Mouse (Mus musculus) C2C12 (cell line): ENCODE measurements around the gene Cltc. TPM values are rescaled to one million over a fixed set of nuclear protein-coding genes. Genes with fewer than 3 reads are reported as not detected.

Experiments
- H3K27me3 ChIP-seq: one replicate; pipeline ENCODE4 v1.6.1; 2011; ENCODE audit not compliant: control insufficient read depth, insufficient read depth, insufficient read length
- H3K36me3 ChIP-seq: one replicate; pipeline ENCODE4 v1.6.1; 2011; ENCODE audit not compliant: control insufficient read depth, insufficient read depth
- H3K4me3 ChIP-seq: one replicate; pipeline ENCODE4 v1.5.1; 2011; ENCODE audit warnings: mild to moderate bottlenecking, control low read depth; ENCODE audit not compliant: poor library complexity, insufficient read depth, severe bottlenecking
- H3K79me2 ChIP-seq: one replicate; pipeline ENCODE4 v1.6.1; 2011; ENCODE audit not compliant: control insufficient read depth, insufficient read depth
- H3K79me3 ChIP-seq: one replicate; pipeline ENCODE4 v1.6.1; 2011; ENCODE audit warnings: low read depth, control low read depth
- H3ac ChIP-seq: one replicate; pipeline ENCODE3; 2011; ENCODE audit warnings: low read depth; ENCODE audit not compliant: control insufficient read depth, insufficient read length
- CEBPB ChIP-seq: IDR thresholded peaks from one replicate; pipeline ENCODE4 v1.6.1; 2011; ENCODE audit warnings: low read depth, mild to moderate bottlenecking, control low read depth, moderate library complexity
- CTCF ChIP-seq: IDR thresholded peaks from one replicate; pipeline ENCODE4 v1.5.1; 2011; ENCODE audit not compliant: control insufficient read depth, insufficient read depth, insufficient read length
- FOSL1 ChIP-seq: IDR thresholded peaks from one replicate; pipeline ENCODE4 v1.8.0; 2011; ENCODE audit warnings: mild to moderate bottlenecking, low read length; ENCODE audit not compliant: poor library complexity, insufficient read depth, severe bottlenecking
- MAX ChIP-seq: IDR thresholded peaks from one replicate; pipeline ENCODE4 v1.6.1; 2011; ENCODE audit warnings: mild to moderate bottlenecking, control low read depth
- MYOD1 ChIP-seq: IDR thresholded peaks from one replicate; pipeline ENCODE4 v1.6.1; 2011; ENCODE audit warnings: low read depth; ENCODE audit not compliant: control insufficient read depth, insufficient read length
- MYOG ChIP-seq: IDR thresholded peaks from one replicate; pipeline ENCODE4 v1.6.1; 2011; ENCODE audit not compliant: control insufficient read depth, insufficient read length; ENCODE audit errors: extremely low read depth
- USF1 ChIP-seq: IDR thresholded peaks from one replicate; pipeline ENCODE4 v1.6.1; 2011; ENCODE audit warnings: low read depth, mild to moderate bottlenecking, control low read depth, moderate library complexity
- polyA plus RNA-seq: library from polyadenylated mRNA; unstranded; fragments of >200 nt; fragmentation: generic; extraction: Trizol; gene quantifications from one replicate; pipeline ENCODE4 v1.2.1, GENCODE M21; 2012; ENCODE audit warnings: missing spikeins

Gene Cltc
- polyA plus RNA-seq, 1 experiment = 65.1 TPM

- no peak overlapping the region for H3ac ChIP-seq
- no peaks in the 10 kb centered on the region for H3K79me3 ChIP-seq
- H3K27me3 ChIP-seq = no peaks in the 10 kb centered on the region
- TF ChIP-seq CEBPB (no peak), FOSL1 (no peak), CTCF (no peak), MYOD1 (no peak), USF1 (no peak), MYOG (no peak), MAX (no peak)
- no peak overlapping the region for H3K4me3 ChIP-seq
- peaks cover 98% of the 10 kb centered on the region for H3K36me3 ChIP-seq
- H3K79me2 ChIP-seq = no peaks in the 10 kb centered on the region
Measured at GRCm38 (mm10) chr11:86701151-86701550, 56.2 kb downstream of the Cltc start.

DNA sequence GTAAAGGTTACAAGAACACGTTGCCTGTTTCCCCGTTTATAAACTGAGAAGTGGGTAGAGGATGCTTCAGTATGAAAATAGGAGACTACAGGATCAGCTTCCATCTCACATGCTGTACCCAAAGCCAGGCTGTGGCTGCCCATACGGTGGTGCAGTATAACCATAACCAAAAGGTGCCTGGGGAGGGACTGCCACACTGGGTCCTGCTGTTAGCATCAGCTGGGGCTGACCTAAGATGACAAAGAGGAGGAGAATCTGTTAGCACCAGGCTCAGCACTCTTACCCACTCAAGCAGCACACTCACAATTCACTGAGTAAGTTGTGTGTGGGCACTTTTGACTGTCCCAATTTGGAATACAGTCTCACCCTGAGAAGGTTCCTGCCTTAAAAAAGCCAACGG is 61.9 kb downstream of the Cltc start:
- Histone ChIP-seq H3K79me2 (peaks cover 25% of the 10 kb centered on the region), H3K36me3 (peaks cover 96% of the 10 kb centered on the region), H3ac (no peak overlapping the region), H3K4me3 (no peak overlapping the region), H3K27me3 (no peaks in the 10 kb centered on the region), H3K79me3 (peaks cover 3% of the 10 kb centered on the region)
- no peak for TF ChIP-seq MYOD1

DNA sequence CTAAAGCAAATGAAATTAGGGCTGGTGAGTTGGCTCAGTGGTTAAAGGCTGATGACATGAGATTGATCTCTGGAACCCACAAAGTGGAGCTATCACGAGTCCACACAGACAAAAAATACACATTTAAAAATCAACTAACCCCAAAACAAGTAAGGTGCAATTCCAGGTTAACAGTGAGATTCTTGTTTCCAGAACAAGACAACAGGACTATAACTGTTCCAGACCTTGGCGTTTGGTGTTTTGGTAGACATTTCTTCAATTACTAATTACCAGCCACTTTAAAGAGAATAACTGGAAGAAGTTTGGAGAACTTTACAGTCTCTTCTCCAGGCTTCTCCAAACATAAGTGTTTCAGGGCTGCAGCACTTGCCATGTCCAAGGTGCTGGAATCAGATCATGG is 64.8 kb downstream of the Cltc start:
- Histone ChIP-seq H3K4me3 (no peak overlapping the region), H3K79me2 (peaks cover 54% of the 10 kb centered on the region), H3K27me3 (no peaks in the 10 kb centered on the region), H3ac (no peak overlapping the region), H3K36me3 (peaks cover 95% of the 10 kb centered on the region), H3K79me3 (peaks cover 29% of the 10 kb centered on the region)
- TF ChIP-seq MYOD1 = no peak
- TF ChIP-seq CTCF = no peak
- no peak for TF ChIP-seq MAX
- no peak for TF ChIP-seq CEBPB
- TF ChIP-seq MYOG = no peak
- TF ChIP-seq FOSL1 = no peak
- TF ChIP-seq USF1 = no peak

DNA sequence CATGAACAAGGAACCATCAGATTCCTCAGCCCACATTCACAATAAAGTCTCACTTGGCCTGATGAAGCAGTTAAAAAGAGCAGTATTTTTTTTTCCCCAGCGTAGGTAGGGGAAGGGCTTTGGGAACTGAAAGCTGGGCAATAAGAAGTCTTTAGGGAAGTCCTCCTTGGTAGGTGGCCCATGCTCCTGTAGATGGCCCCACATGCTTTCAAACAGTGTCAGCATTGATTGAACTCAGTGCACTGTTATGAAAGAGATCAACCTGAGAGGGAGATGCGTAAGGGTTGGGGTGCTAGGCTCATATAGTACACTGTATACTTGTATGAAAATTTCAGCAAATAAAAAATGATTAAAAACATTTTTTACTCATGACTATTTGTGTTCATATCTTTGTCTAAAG is 65.4 kb downstream of the Cltc start:
- Histone ChIP-seq H3K36me3 (peaks cover 95% of the 10 kb centered on the region), H3K79me2 (peaks cover 60% of the 10 kb centered on the region), H3K4me3 (no peak overlapping the region), H3K79me3 (peaks cover 35% of the 10 kb centered on the region), H3ac (no peak overlapping the region), H3K27me3 (no peaks in the 10 kb centered on the region)
- TF ChIP-seq MYOG (no peak), USF1 (no peak), CTCF (no peak), MAX (no peak), CEBPB (no peak), MYOD1 (no peak), FOSL1 (no peak)

- H3K79me3 ChIP-seq = peaks cover 40% of the 10 kb centered on the region
- no peak overlapping the region for H3ac ChIP-seq
- H3K36me3 ChIP-seq = peaks cover 95% of the 10 kb centered on the region
- no peak overlapping the region for H3K4me3 ChIP-seq
- H3K79me2 ChIP-seq = peaks cover 65% of the 10 kb centered on the region
- no peaks in the 10 kb centered on the region for H3K27me3 ChIP-seq
- peak; percentile 81 for TF ChIP-seq CEBPB
- TF ChIP-seq USF1 = no peak
Measured at GRCm38 (mm10) chr11:86691482-86691881, 65.9 kb downstream of the Cltc start.

GRCm38 (mm10) chr11:86690383-86690782 is 67.0 kb downstream of the Cltc start:
- H3K36me3 ChIP-seq = peaks cover 93% of the 10 kb centered on the region
- peaks cover 51% of the 10 kb centered on the region for H3K79me3 ChIP-seq
- no peak overlapping the region for H3ac ChIP-seq
- H3K4me3 ChIP-seq = no peak overlapping the region
- no peak for TF ChIP-seq MAX
- TF ChIP-seq CEBPB = no peak
- TF ChIP-seq CTCF = no peak
- no peak for TF ChIP-seq USF1
- no peak for TF ChIP-seq FOSL1
- no peak for TF ChIP-seq MYOD1
- no peak for TF ChIP-seq MYOG
- H3K27me3 ChIP-seq = no peaks in the 10 kb centered on the region
- peaks cover 76% of the 10 kb centered on the region for H3K79me2 ChIP-seq

- TF ChIP-seq MYOG = no peak
- TF ChIP-seq MAX = no peak
- no peak for TF ChIP-seq CTCF
- TF ChIP-seq CEBPB = no peak
- no peak for TF ChIP-seq FOSL1
- no peak for TF ChIP-seq MYOD1
- no peak for TF ChIP-seq USF1
- Histone ChIP-seq H3K27me3 (no peaks in the 10 kb centered on the region), H3K4me3 (peak overlapping the region; percentile 90), H3K36me3 (peaks cover 45% of the 10 kb centered on the region), H3ac (peak overlapping the region; percentile 59), H3K79me2 (peaks cover 100% of the 10 kb centered on the region), H3K79me3 (peaks cover 91% of the 10 kb centered on the region)
Measured at GRCm38 (mm10) chr11:86685366-86685765, 72.0 kb downstream of the Cltc start.
